Comparison of ENCODE assay signal across 25 mouse cellular contexts in the genomic region with DNA sequence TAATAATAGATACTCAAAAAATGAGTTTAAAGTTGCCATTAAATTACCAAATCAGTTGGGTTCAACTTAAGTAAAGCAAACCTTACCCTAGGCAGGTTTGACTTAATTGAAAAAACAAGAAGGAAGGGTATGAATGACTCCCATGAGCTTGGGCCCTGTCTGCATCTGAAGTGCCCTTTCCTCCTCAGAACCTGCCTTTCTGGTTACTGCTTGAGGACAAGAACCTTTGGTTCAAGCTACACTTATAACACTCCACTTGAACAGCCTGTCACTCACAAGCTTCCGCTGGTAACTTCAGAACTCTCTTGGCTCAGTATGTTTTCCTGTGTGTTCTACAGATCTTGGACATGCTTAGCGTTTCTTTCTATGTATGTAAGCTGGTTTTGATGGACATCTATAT. TPM values are rescaled to one million over a fixed set of nuclear protein-coding genes. Genes with fewer than 3 reads are reported as not detected.
DNase-seq lines count a peak whose midpoint lies in the region; ATAC-seq and TF ChIP-seq lines count a peak whose summit lies in the region.
"Had no signal": no experiment of that assay in that cellular context is flagged by ENCODE, and none has a peak within 500 bp of the region (broad histone marks: within the 10 kb centered on the region; RNA-seq: fewer than 3 reads in every experiment).

No protein-coding gene starts in this region.

- no peak overlapping the region for H3K4me2 ChIP-seq in intestine, embryonic 15.5 days (replicated peaks)
- no peak overlapping the region for H3K4me2 ChIP-seq in intestine, postnatal 0 days (replicated peaks; ENCODE audit: low read depth)
- H3K4me2 ChIP-seq in lung, embryonic 14.5 days = no peak overlapping the region
- H3K4me2 ChIP-seq in lung, postnatal 0 days (replicated peaks; ENCODE audit: low read depth, low read length) = no peak overlapping the region
- H3K4me2 ChIP-seq in hindbrain, embryonic 12.5 days (replicated peaks) = no peak overlapping the region
- no peak overlapping the region for H3K4me2 ChIP-seq in forebrain, postnatal 0 days (ENCODE audit: low read depth)
- H3K4me2 ChIP-seq: forebrain, embryonic 13.5 days; heart, embryonic 11.5 days; hindbrain, embryonic 15.5 days had no signal

- no peak for TF ChIP-seq CTCF in intestine, postnatal 0 days (IDR thresholded peaks at IDR 0.05; ENCODE audit: low read depth)
- TF ChIP-seq CTCF in lung, embryonic 14.5 days (IDR thresholded peaks at IDR 0.05; ENCODE audit: low read depth) = no peak
- no peak for TF ChIP-seq CTCF in lung, postnatal 0 days (IDR thresholded peaks at IDR 0.05)
- TF ChIP-seq CTCF in forebrain, postnatal 0 days (IDR thresholded peaks at IDR 0.05; ENCODE audit: low read depth) = no peak

- peak; percentile 25; the same call in 1 of the 2 replicates for ATAC-seq in intestine, embryonic 15.5 days
- ATAC-seq in intestine, postnatal 0 days = no peak
- peak; percentile 41; the same call in 1 of the 2 replicates for ATAC-seq in lung, embryonic 14.5 days (ENCODE audit: insufficient read depth)
- ATAC-seq in lung, postnatal 0 days = peak; percentile 90
- no peak for ATAC-seq in hindbrain, embryonic 12.5 days (ENCODE audit: low FRiP score)
- ATAC-seq in forebrain, postnatal 0 days = no peak
- ATAC-seq: forebrain, embryonic 13.5 days; forebrain, embryonic 16.5 days; Patski had no signal

- H3K4me1 ChIP-seq in intestine, embryonic 15.5 days (replicated peaks) = no peaks in the 10 kb centered on the region
- H3K4me1 ChIP-seq in intestine, postnatal 0 days (replicated peaks; ENCODE audit: control insufficient read depth, insufficient read depth, low read length) = no peaks in the 10 kb centered on the region
- H3K4me1 ChIP-seq in lung, embryonic 14.5 days (ENCODE audit: insufficient read depth) = no peaks in the 10 kb centered on the region
- no peaks in the 10 kb centered on the region for H3K4me1 ChIP-seq in lung, postnatal 0 days (ENCODE audit: insufficient read depth, low read depth, low read length)
- H3K4me1 ChIP-seq in hindbrain, embryonic 12.5 days = no peaks in the 10 kb centered on the region
- H3K4me1 ChIP-seq in forebrain, postnatal 0 days (ENCODE audit: insufficient read depth) = no peaks in the 10 kb centered on the region
- H3K4me1 ChIP-seq: forebrain, embryonic 10.5 days; forebrain, embryonic 13.5 days; hindbrain, embryonic 10.5 days; hindbrain, embryonic 15.5 days had no signal

- H3K4me3 ChIP-seq in intestine, embryonic 15.5 days (replicated peaks) = no peak overlapping the region
- no peak overlapping the region for H3K4me3 ChIP-seq in intestine, postnatal 0 days (ENCODE audit: low read depth, low read length)
- H3K4me3 ChIP-seq in lung, embryonic 14.5 days (ENCODE audit: low read depth, low read length) = no peak overlapping the region
- no peak overlapping the region for H3K4me3 ChIP-seq in lung, postnatal 0 days (ENCODE audit: low read depth, low read length)
- H3K4me3 ChIP-seq in hindbrain, embryonic 12.5 days = no peak overlapping the region
- H3K4me3 ChIP-seq in forebrain, postnatal 0 days (ENCODE audit: low read depth, low read length) = no peak overlapping the region
- H3K4me3 ChIP-seq: forebrain, embryonic 10.5 days; forebrain, embryonic 13.5 days; gastrocnemius, adult 2 months; hindbrain, embryonic 10.5 days; hindbrain, embryonic 15.5 days had no signal

- H3K27ac ChIP-seq in intestine, embryonic 15.5 days = no peak overlapping the region
- H3K27ac ChIP-seq in intestine, postnatal 0 days (ENCODE audit: low read depth, low read length) = no peak overlapping the region
- no peak overlapping the region for H3K27ac ChIP-seq in lung, embryonic 14.5 days (ENCODE audit: low read depth)
- no peak overlapping the region for H3K27ac ChIP-seq in lung, postnatal 0 days (ENCODE audit: low read length)
- H3K27ac ChIP-seq in hindbrain, embryonic 12.5 days = no peak overlapping the region
- H3K27ac ChIP-seq in forebrain, postnatal 0 days (ENCODE audit: low read depth, low read length) = no peak overlapping the region
- H3K27ac ChIP-seq: forebrain, embryonic 10.5 days; forebrain, embryonic 13.5 days; gastrocnemius, adult 2 months; hindbrain, embryonic 10.5 days; hindbrain, embryonic 15.5 days had no signal

- no peaks in the 10 kb centered on the region for H3K9me3 ChIP-seq in intestine, embryonic 15.5 days
- no peaks in the 10 kb centered on the region for H3K9me3 ChIP-seq in intestine, postnatal 0 days (ENCODE audit: control insufficient read depth)
- no peaks in the 10 kb centered on the region for H3K9me3 ChIP-seq in lung, embryonic 14.5 days (ENCODE audit: low read depth, low read length)
- H3K9me3 ChIP-seq in lung, postnatal 0 days (ENCODE audit: low read length) = no peaks in the 10 kb centered on the region
- H3K9me3 ChIP-seq in hindbrain, embryonic 12.5 days (replicated peaks) = no peaks in the 10 kb centered on the region
- no peaks in the 10 kb centered on the region for H3K9me3 ChIP-seq in forebrain, postnatal 0 days (ENCODE audit: low read length)
- H3K9me3 ChIP-seq: forebrain, embryonic 10.5 days; forebrain, embryonic 13.5 days; hindbrain, embryonic 10.5 days; hindbrain, embryonic 15.5 days had no signal

- intact Hi-C loops in heart, postnatal 25 days (cut with DNase I) = no loop called here

- TF ChIP-seq EP300 in lung, postnatal 0 days (IDR thresholded peaks at IDR 0.05) = no peak

- no peak overlapping the region for H3K9ac ChIP-seq in intestine, embryonic 15.5 days
- no peak overlapping the region for H3K9ac ChIP-seq in intestine, postnatal 0 days (ENCODE audit: low read depth, low read length)
- no peak overlapping the region for H3K9ac ChIP-seq in lung, embryonic 14.5 days
- H3K9ac ChIP-seq in lung, postnatal 0 days (replicated peaks; ENCODE audit: low read depth) = no peak overlapping the region
- H3K9ac ChIP-seq in hindbrain, embryonic 12.5 days = no peak overlapping the region
- no peak overlapping the region for H3K9ac ChIP-seq in forebrain, postnatal 0 days
- H3K9ac ChIP-seq: forebrain, embryonic 13.5 days; hindbrain, embryonic 15.5 days had no signal

- H3K27me3 ChIP-seq in intestine, embryonic 15.5 days (replicated peaks) = no peaks in the 10 kb centered on the region
- no peaks in the 10 kb centered on the region for H3K27me3 ChIP-seq in intestine, postnatal 0 days (replicated peaks; ENCODE audit: control insufficient read depth, insufficient read depth, low read length)
- no peaks in the 10 kb centered on the region for H3K27me3 ChIP-seq in lung, embryonic 14.5 days (ENCODE audit: insufficient read depth, low read length)
- H3K27me3 ChIP-seq in lung, postnatal 0 days (replicated peaks; ENCODE audit: insufficient read depth, low read length) = no peaks in the 10 kb centered on the region
- H3K27me3 ChIP-seq in hindbrain, embryonic 12.5 days = no peaks in the 10 kb centered on the region
- H3K27me3 ChIP-seq in forebrain, postnatal 0 days (ENCODE audit: insufficient read depth, low read length) = no peaks in the 10 kb centered on the region
- H3K27me3 ChIP-seq: forebrain, embryonic 13.5 days; hindbrain, embryonic 15.5 days had no signal

- DNase-seq in lung, embryonic 14.5 days = peak; percentile 57
- peak; percentile 77 for DNase-seq in lung, postnatal 0 days (ENCODE audit: low spot score)
- peak; percentile 35 for DNase-seq in lung, postnatal 25 days (ENCODE audit: low spot score)
- no peak for DNase-seq in heart, postnatal 25 days (ENCODE audit: low spot score)
- DNase-seq in forebrain, postnatal 0 days = no peak
- DNase-seq: adrenal gland, adult 2 months; adrenal gland, postnatal 14 days; cerebellum, adult 11-12 months; cerebellum, adult 8-10 months; cerebellum, postnatal 10 days; cerebellum, postnatal 36 days; gastrocnemius, adult 2 months; gastrocnemius, postnatal 14 days; heart, adult 11 months; heart, postnatal 36 days had no signal

- H3K36me3 ChIP-seq in intestine, embryonic 15.5 days = no peaks in the 10 kb centered on the region
- no peaks in the 10 kb centered on the region for H3K36me3 ChIP-seq in intestine, postnatal 0 days (ENCODE audit: control insufficient read depth, insufficient read depth)
- no peaks in the 10 kb centered on the region for H3K36me3 ChIP-seq in lung, embryonic 14.5 days (ENCODE audit: insufficient read depth)
- no peaks in the 10 kb centered on the region for H3K36me3 ChIP-seq in lung, postnatal 0 days (ENCODE audit: insufficient read depth, low read length)
- no peaks in the 10 kb centered on the region for H3K36me3 ChIP-seq in hindbrain, embryonic 12.5 days
- H3K36me3 ChIP-seq in forebrain, postnatal 0 days (ENCODE audit: insufficient read depth) = no peaks in the 10 kb centered on the region
- H3K36me3 ChIP-seq: forebrain, embryonic 10.5 days; hindbrain, embryonic 10.5 days; hindbrain, embryonic 15.5 days had no signal

- WGBS in intestine, embryonic 15.5 days = 93% methylated on average over 2 of the region's 2 CpGs
- WGBS in intestine, postnatal 0 days = 96% methylated on average over 2 of the region's 2 CpGs
- 73% methylated on average over 2 of the region's 2 CpGs for WGBS in lung, embryonic 14.5 days
- WGBS in lung, postnatal 0 days = 57% methylated on average over 2 of the region's 2 CpGs
- 95% methylated on average over 2 of the region's 2 CpGs for WGBS in hindbrain, embryonic 12.5 days
- 94% methylated on average over 2 of the region's 2 CpGs for WGBS in forebrain, postnatal 0 days

RNA-seq across cellular contexts. Expression of a gene that starts 59.6 kb away (rescaled TPM):
- polyA plus RNA-seq in intestine, embryonic 15.5 days (2015; fragmentation: Nextera tagmentation; extraction: Ambion mirVana) = 143 and 151 TPM in 2 replicates
- polyA plus RNA-seq in intestine, postnatal 0 days (2015; fragmentation: Nextera tagmentation; extraction: Ambion mirVana) = 526 and 605 TPM in 2 replicates
- polyA plus RNA-seq in lung, embryonic 14.5 days (2014; fragmentation: Nextera tagmentation; extraction: Ambion mirVana) = 47.3 and 52.0 TPM in 2 replicates
- polyA plus RNA-seq in lung, postnatal 0 days (2015; fragmentation: Nextera tagmentation; extraction: Ambion mirVana) = 20.4 and 23.1 TPM in 2 replicates
- polyA plus RNA-seq in hindbrain, embryonic 12.5 days (2016; fragmentation: Nextera tagmentation; extraction: Ambion mirVana) = 20.9 and 21.4 TPM in 2 replicates
- 10 to 100 TPM; 16.9 to 19.5 TPM for total RNA-seq in heart, postnatal 25 days (2021)
- 12.3 and 13.9 TPM in 2 replicates for total RNA-seq in forebrain, postnatal 0 days (2014; rRNA removed)
- 23.8 and 28.7 TPM in 2 replicates for polyA plus RNA-seq in forebrain, postnatal 0 days (2015; fragmentation: Nextera tagmentation; extraction: Ambion mirVana)

Comparison
In these comparisons a context has a peak if more than half of its experiments do, and no peak if none do; other contexts are left out.
1. ATAC-seq: peak in intestine, embryonic 15.5 days (single experiment), lung, embryonic 14.5 days (single experiment) and lung, postnatal 0 days (single experiment); none in intestine, postnatal 0 days (single experiment), hindbrain, embryonic 12.5 days (single experiment) and forebrain, postnatal 0 days (single experiment).
2. DNase-seq: peak in lung, embryonic 14.5 days (single experiment), lung, postnatal 0 days (single experiment) and lung, postnatal 25 days (single experiment); none in heart, postnatal 25 days (single experiment) and forebrain, postnatal 0 days (single experiment).